Mouse (Mus musculus) ES-E14 (cell line): ENCODE results near the gene Mtfr1l. TPM values are rescaled to one million over a fixed set of nuclear protein-coding genes. Genes with fewer than 3 reads are reported as not detected.

Experiments used
- DNase-seq: peaks from one replicate; pipeline ENCODE4 v3.0.0-alpha.2; 2013; ENCODE audit warnings: low read depth, low spot score
- H3K27ac ChIP-seq: 2 replicates; pipeline ENCODE4 v1.5.1; 2012; ENCODE audit warnings: low read depth, mild to moderate bottlenecking, low read length, moderate library complexity, mixed read lengths; ENCODE audit not compliant: poor library complexity, insufficient read depth, severe bottlenecking
- H3K36me3 ChIP-seq: 2 replicates; pipeline ENCODE4 v1.6.1; 2012; ENCODE audit warnings: mild to moderate bottlenecking, low read length, moderate library complexity, mixed read lengths; ENCODE audit not compliant: control insufficient read depth, poor library complexity, insufficient read depth, severe bottlenecking
- H3K4me1 ChIP-seq, 2 experiments: fragments of 150-350 bp in 1 of 2; sonication (generic) in 1 of 2; 2 replicates each; pipeline ENCODE4 v1.6.1; 2012; ENCODE audit warnings: low read length in 2 of 2, mild to moderate bottlenecking in 1 of 2, mixed read lengths in 1 of 2; ENCODE audit not compliant: control insufficient read depth in 2 of 2, insufficient read depth in 2 of 2, poor library complexity in 1 of 2
- H3K4me3 ChIP-seq, 2 experiments: fragments of 150-350 bp in 1 of 2; sonication (generic) in 1 of 2; 2 replicates each; pipeline ENCODE4 v1.5.1; 2012; ENCODE audit warnings: low read length in 2 of 2, low read depth in 1 of 2, mild to moderate bottlenecking in 1 of 2, mixed read lengths in 1 of 2; ENCODE audit not compliant: insufficient read depth in 1 of 2, poor library complexity in 1 of 2, severe bottlenecking in 1 of 2
- H3K9ac ChIP-seq: 2 replicates; pipeline ENCODE4 v1.6.1; 2012; ENCODE audit warnings: low read depth, mild to moderate bottlenecking, low read length, mixed read lengths; ENCODE audit not compliant: poor library complexity, insufficient read depth, severe bottlenecking
- H3K9me3 ChIP-seq: fragments of 150-350 bp; sonication (generic); 2 replicates; pipeline ENCODE4 v1.6.1; 2012; ENCODE audit warnings: low read depth, mild to moderate bottlenecking, low read length; ENCODE audit not compliant: control insufficient read depth, insufficient read depth
- CHD2 ChIP-seq: IDR thresholded peaks from 2 replicates; pipeline ENCODE4 v1.6.1; 2014; ENCODE audit warnings: mild to moderate bottlenecking, low read depth, low read length, inconsistent platforms
- HCFC1 ChIP-seq: IDR thresholded peaks from 2 replicates; pipeline ENCODE4 v1.6.1; 2012; ENCODE audit warnings: low read length, inconsistent platforms, borderline replicate concordance; ENCODE audit not compliant: insufficient read depth
- MAFK ChIP-seq: IDR thresholded peaks from 2 replicates; pipeline ENCODE4 v1.6.1; 2014; ENCODE audit warnings: mild to moderate bottlenecking, low read depth, low read length, inconsistent platforms; ENCODE audit not compliant: insufficient read depth
- ZC3H11A ChIP-seq: IDR thresholded peaks from 2 replicates; pipeline ENCODE4 v1.6.1; 2012; ENCODE audit warnings: low read depth, mild to moderate bottlenecking, inconsistent platforms, low read length, borderline replicate concordance
- ZNF384 ChIP-seq: IDR thresholded peaks from 2 replicates; pipeline ENCODE4 v1.6.1; 2012; ENCODE audit warnings: low read depth, low read length, inconsistent platforms
- in situ Hi-C, 2 experiments: fragments of 600-800 bp; cut with MboI; formaldehyde crosslinking; loops; one replicate each; pipeline ENCODE4 v1.15.1; 2025; ENCODE audit warnings: low sequenced_read_pairs in 2 of 2, inconsistent platforms in 1 of 2; ENCODE audit not compliant: unreplicated experiment in 2 of 2
- total RNA-seq: library from RNA; depleted of rRNA; stranded (reverse); fragments of 300-350 nt; gene quantifications from 2 replicates; pipeline ENCODE4 v1.2.3, GENCODE M21; 2012

The Mtfr1l gene
- total RNA-seq, 1 experiment = 43.7 TPM

GRCm38 (mm10) chr4:134572449-134573300 lies 37.5 kb upstream of the Mtfr1l start:
- no peaks in the 10 kb centered on the region for H3K36me3 ChIP-seq
- H3K9ac ChIP-seq = no peak overlapping the region
- H3K4me1 ChIP-seq = peaks cover 0 to 1% of the 10 kb centered on the region in 2 experiments; a peak in 1 of 4 replicates
- H3K27ac ChIP-seq = no peak overlapping the region
- H3K9me3 ChIP-seq = no peaks in the 10 kb centered on the region
- DNase-seq = no peak
- no peak overlapping the region for H3K4me3 ChIP-seq
- no peak for TF ChIP-seq CHD2
- TF ChIP-seq HCFC1 = no peak
- TF ChIP-seq MAFK = no peak
- TF ChIP-seq ZC3H11A = no peak
- TF ChIP-seq ZNF384 = no peak
- in situ Hi-C loops = no loop called here

GRCm38 (mm10) chr4:134570704-134571451 lies 35.7 kb upstream of the Mtfr1l start:
- H3K4me1 ChIP-seq = peaks cover 0 to 2% of the 10 kb centered on the region in 2 experiments; a peak in 1 of 4 replicates
- H3K9me3 ChIP-seq = no peaks in the 10 kb centered on the region
- no peak overlapping the region for H3K9ac ChIP-seq
- in situ Hi-C loops = no loop called here
- DNase-seq = no peak
- no peaks in the 10 kb centered on the region for H3K36me3 ChIP-seq
- H3K27ac ChIP-seq = no peak overlapping the region
- H3K4me3 ChIP-seq = no peak overlapping the region
- TF ChIP-seq ZC3H11A = no peak
- TF ChIP-seq MAFK = no peak
- no peak for TF ChIP-seq CHD2
- no peak for TF ChIP-seq HCFC1
- TF ChIP-seq ZNF384 = no peak

GRCm38 (mm10) chr4:134569831-134570230 lies 34.6 kb upstream of the Mtfr1l start:
- in situ Hi-C loops = no loop called here
- Histone ChIP-seq H3K4me3 (no peak overlapping the region), H3K27ac (no peak overlapping the region), H3K9me3 (no peaks in the 10 kb centered on the region), H3K9ac (no peak overlapping the region), H3K4me1 (peaks cover 0 to 2% of the 10 kb centered on the region in 2 experiments; a peak in 1 of 4 replicates), H3K36me3 (no peaks in the 10 kb centered on the region)
- TF ChIP-seq ZNF384 (no peak), MAFK (no peak), ZC3H11A (no peak), HCFC1 (no peak), CHD2 (no peak)
- DNase-seq = no peak

DNA sequence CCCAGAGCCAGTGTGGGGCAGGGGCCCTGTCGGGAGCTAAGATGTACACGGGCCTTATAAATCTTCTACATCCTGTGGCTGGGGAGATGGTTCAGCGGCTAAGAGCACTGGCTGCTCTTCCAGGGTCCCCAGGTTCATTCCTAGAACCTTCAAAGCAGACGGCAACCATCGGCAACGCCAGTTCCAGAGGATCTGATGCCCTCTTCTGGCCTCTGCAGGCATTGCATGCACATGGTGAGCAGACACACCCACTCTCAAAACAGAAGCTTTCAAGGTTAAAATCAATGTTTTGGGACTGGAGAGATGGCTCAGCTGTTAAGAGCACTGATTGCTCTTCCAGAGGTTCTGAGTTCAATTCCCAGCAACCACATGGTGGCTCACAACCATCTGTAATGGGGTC lies 34.0 kb upstream of the Mtfr1l start:
- in situ Hi-C loops = no loop called here
- no peaks in the 10 kb centered on the region for H3K36me3 ChIP-seq
- peak; percentile 44 for DNase-seq
- no peak overlapping the region for H3K4me3 ChIP-seq
- no peak for TF ChIP-seq MAFK
- TF ChIP-seq ZC3H11A = peak; percentile 7; the same call in 1 of the 2 replicates
- no peaks in the 10 kb centered on the region for H3K9me3 ChIP-seq
- no peak overlapping the region for H3K9ac ChIP-seq
- H3K4me1 ChIP-seq = peaks cover 0 to 2% of the 10 kb centered on the region in 2 experiments; a peak in 2 of 4 replicates
- H3K27ac ChIP-seq = no peak overlapping the region
